Mouse (Mus musculus) gastrocnemius, postnatal 36 days (tissue): Measurements from ENCODE around the gene Gsto1. TPM values are rescaled to one million over a fixed set of nuclear protein-coding genes. Genes with fewer than 3 reads are reported as not detected.
"Not testable (repeated sequence)": the region's sequence is repeated elsewhere in the genome, so short reads cannot be mapped to it uniquely, and the experiment has no call there.

Experiments used
- DNase-seq, 2 experiments: peaks; one replicate each; pipeline ENCODE4 v3.0.0; 2022
- intact Hi-C: fragments of 180-260 bp; cut with DNase I; formaldehyde crosslinking; loops from one replicate; pipeline ENCODE4 v1.15.1; 2025
- long read RNA-seq, 2 experiments: library from polyadenylated mRNA; stranded (forward); transcript quantifications; one replicate each; pipeline ENCODE4 v2.0.0; 2021
- total RNA-seq, 2 experiments: library from RNA; stranded (reverse); gene quantifications; 2 replicates each; pipeline ENCODE4 v1.2.3; 2021

The Gsto1 gene
- total RNA-seq: 10 to 100 TPM; 40.8 to 59.1 TPM
- long read RNA-seq, experiment 1, transcript Gsto1-201 (6 exons, 1,182 nt): major isoform, 27 of 29 reads
- long read RNA-seq, experiment 1, partial matches to known transcripts: 2 of 29 reads
- long read RNA-seq, experiment 1, other reads (novel, unspliced or antisense): 0 of 29 reads
- long read RNA-seq, experiment 2, transcript Gsto1-201 (6 exons, 1,182 nt): major isoform, 38 of 42 reads
- long read RNA-seq, experiment 2, partial matches to known transcripts: 1 of 42 reads
- long read RNA-seq, experiment 2, other reads (novel, unspliced or antisense): 1 of 42 reads

GRCm38 (mm10) chr19:47854796-47855783 lies at the start of gene Gsto1:
Gsto1 (plus strand) TSS chr19:47854970.
- DNase-seq: peak; percentile 85 to 86
- intact Hi-C loops: no loop called here

DNA sequence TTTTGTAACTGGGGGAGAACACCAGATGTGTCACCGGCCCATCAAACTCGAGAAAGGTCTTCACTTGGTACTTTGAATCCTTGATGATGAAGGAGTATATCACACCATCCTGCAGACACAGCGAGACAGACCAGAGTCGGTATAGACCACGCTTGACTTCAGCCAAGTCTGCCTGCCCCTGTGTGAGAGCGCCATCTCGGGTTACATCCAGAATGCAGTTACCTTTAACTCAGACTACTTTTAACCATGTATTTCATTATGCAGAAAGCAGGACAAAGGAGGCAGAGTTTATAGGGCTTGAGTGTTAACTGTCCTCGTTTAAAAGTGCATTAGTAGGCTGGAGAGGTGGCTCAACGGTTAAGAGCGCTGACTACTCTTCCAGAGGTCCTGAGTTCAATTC lies 42.7 kb upstream of the Gsto1 start:
- no peak for DNase-seq
- intact Hi-C loops: no loop called here

DNA sequence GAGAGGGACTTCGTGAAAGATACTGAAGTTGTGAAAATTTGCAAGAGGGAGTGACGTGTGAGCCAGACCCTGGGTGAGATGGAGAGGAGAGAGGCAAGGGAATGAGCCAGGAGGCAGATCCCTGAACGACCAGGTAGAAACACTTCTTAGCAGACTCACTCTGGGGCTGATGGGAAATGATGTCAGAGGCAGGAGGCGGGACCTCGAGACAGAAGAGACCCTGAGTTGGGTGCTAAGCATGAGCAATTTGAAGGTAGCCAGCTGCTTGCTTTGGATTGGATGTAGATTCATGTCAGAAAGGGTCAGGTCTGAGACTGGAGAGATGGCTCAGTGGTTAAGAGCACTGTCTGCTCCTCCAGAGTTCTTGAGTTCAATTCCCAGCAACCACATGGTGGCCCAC lies 40.0 kb upstream of the Gsto1 start:
- intact Hi-C loops: no loop called here
- DNase-seq: no peak

- DNase-seq: no peak
- intact Hi-C loops: no loop called here
These were observed 37.1 kb upstream of the Gsto1 start for GRCm38 (mm10) chr19:47817692-47818091.

GRCm38 (mm10) chr19:47820832-47821493 lies 33.8 kb upstream of the Gsto1 start:
- DNase-seq: peak; percentile 56 to 65
- intact Hi-C loops: loop anchor here (1.0 to 2.0 kb wide), 2 partner anchors 162 to 314 kb away; no protein-coding TSS in a partner anchor

- intact Hi-C loops: loop anchor here (1.0 to 2.0 kb wide), 2 partner anchors 162 to 315 kb away; no protein-coding TSS in a partner anchor
- no peak for DNase-seq
These were observed 33.3 kb upstream of the Gsto1 start for GRCm38 (mm10) chr19:47821494-47821872.

DNA sequence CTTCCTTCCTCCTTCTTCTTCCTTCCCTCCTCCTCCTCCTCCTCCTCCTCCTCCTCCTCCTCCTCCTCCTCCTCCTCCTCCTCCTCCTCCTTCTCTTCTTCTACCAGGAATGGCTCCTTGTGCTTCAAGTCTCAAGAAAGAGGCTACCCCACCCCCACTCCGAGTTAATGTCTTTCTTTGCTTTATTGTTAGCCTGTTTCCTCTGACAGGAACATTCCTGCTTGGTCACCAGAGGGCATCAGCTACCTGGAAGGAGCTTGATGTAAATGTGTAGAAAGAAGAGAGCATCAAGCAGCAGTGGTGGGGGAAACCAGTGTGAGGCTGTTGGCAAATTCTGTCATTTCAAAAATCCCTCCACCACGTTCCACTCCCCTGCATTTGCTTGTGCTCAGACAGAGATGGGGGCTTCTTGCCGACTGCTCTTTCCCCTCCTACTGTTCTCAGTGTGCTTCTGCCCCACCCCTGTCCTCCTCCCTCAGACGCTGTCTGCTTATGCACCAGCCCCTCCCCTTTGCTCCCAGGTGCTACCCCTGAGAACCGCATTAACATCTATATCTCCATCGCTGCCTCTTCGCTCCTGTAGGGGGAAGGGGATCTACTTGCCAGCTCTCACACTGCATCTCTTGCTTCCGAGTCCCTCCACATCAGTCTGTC lies 32.5 kb upstream of the Gsto1 start:
- no peak for DNase-seq
- intact Hi-C loops: no loop called here

GRCm38 (mm10) chr19:47824026-47824425 lies 30.7 kb upstream of the Gsto1 start:
- intact Hi-C loops: no loop called here
- no peak for DNase-seq

- intact Hi-C loops: no loop called here
These were observed 24.8 kb upstream of the Gsto1 start for GRCm38 (mm10) chr19:47829913-47830450.

DNA sequence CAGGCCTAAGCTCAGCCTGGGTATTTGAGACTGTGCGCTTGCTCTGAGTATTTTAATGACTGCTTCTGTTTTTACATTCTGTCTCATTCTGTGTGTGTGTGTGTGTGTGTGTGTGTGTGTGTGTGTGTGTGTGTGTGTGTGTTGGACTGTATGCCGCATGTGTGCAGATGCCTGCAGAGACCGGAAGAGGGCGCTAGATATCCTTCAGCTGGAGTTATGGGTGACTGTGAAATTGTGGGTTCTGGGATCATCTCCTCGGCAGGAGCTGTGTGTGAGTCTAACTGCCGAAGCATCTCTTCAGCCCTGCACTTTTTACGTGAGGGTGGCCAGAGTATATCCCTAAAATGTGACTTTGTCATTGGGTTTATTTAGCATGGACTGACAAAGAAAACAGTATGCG lies 23.7 kb upstream of the Gsto1 start:
- intact Hi-C loops: no loop called here

More at GRCm38 (mm10) chr19:47829913-47830450, 24.8 kb upstream of the Gsto1 start:
- DNase-seq: no peak

DNA sequence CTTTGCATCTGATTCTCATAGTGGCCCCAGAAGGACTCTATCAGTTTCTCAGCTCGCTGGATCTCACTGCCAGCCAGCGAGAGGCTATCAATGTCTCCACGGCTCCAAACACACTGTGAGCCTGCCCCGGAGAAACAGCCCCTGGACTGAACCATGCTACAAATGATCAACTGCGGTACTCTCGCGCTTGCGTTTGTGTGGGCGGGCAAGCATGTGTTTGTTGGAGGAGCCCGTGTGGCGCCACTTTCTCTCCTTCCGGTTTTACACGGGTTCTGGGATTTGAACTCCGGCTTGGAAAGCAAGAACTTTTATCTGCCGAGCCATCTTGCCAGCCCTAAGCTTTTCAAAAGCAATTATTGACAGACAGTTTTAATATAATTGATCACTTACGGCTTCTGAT lies 22.5 kb upstream of the Gsto1 start:
- intact Hi-C loops: no loop called here
- no peak for DNase-seq

More for the DNA sequence above, 23.7 kb upstream of the Gsto1 start:
- DNase-seq: no peak

GRCm38 (mm10) chr19:47834614-47835013 lies 20.2 kb upstream of the Gsto1 start:
- intact Hi-C loops: no loop called here
- DNase-seq: no peak

DNA sequence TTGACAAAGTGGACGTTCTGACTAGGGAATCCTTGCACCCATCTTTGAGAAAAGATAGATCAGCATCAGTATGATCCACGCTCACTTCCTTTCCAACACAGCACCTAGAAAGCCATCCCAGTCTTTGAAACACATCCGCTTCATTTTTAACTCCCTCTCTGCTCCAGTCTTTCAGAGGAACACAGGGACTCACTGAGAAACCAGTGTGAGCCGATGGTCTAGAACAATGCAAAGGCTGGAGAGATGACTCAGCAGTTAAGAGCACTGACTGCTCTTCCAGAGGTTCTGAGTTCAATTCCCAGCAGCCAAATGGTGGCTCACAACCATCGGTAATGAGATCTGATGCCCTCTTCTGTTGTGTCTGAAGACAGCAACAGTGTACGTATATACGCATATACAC lies 19.0 kb upstream of the Gsto1 start:
- no peak for DNase-seq
- intact Hi-C loops: no loop called here

GRCm38 (mm10) chr19:47836701-47837526 lies 17.9 kb upstream of the Gsto1 start:
- intact Hi-C loops: no loop called here
- peak in 1 of 2 experiments; percentile 26 for DNase-seq

DNA sequence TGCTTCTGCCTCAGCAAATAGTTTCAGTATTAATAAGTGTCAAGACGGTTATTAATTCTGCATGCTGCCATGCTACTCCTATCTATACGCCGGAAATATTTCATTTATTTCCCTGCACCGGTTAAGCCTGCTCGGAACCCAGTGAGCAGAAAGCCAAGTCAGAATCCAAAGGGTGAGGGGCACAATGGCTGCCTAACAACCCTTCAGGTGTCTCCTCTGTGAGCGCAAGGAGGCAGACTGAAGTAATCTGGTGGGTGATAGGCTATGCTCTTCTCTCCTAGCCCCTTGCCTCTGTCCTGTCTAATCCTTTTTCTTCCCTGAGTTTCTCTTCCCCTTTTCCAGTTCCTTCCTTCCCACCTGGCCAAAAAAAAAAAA lies 17.3 kb upstream of the Gsto1 start:
- no peak for DNase-seq
- intact Hi-C loops: no loop called here

DNA sequence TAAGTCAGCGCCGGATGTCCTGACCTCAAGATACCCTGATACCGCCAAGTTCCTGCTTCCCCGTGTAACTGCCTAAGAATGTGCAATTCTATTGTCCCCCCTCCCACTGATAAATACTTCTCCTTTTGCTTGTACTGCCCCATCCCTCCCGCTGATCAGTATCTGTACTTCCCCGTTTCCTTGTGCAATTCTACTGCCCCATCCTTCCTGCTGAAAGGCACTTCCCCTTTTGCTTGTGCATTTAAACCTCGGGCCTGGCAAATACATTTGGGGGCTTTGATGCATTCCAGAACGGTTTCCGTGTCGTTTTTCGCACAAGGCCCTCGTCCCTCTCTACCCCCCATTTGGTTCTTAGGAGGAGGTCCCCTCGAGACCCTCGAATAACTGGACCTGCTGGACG lies 13.5 kb upstream of the Gsto1 start:
- intact Hi-C loops, DNase-seq: not testable (repeated sequence)

- DNase-seq: no peak
- intact Hi-C loops: no loop called here
These were observed 5.0 kb upstream of the Gsto1 start for GRCm38 (mm10) chr19:47849735-47850134.

- DNase-seq, intact Hi-C loops: not testable (repeated sequence)
These were observed 2.6 kb upstream of the Gsto1 start for GRCm38 (mm10) chr19:47852131-47852530.

GRCm38 (mm10) chr19:47853053-47853452 lies 1.7 kb upstream of the Gsto1 start:
- intact Hi-C loops: no loop called here
- DNase-seq: no peak
